Mouse (Mus musculus) lung, postnatal 36 days (tissue): ENCODE results near the gene Fam181a.

ENCODE experiments used
- DNase-seq: peaks from one replicate; pipeline ENCODE4 v3.0.0; 2022; ENCODE audit warnings: mixed read lengths

The Fam181a gene

DNA sequence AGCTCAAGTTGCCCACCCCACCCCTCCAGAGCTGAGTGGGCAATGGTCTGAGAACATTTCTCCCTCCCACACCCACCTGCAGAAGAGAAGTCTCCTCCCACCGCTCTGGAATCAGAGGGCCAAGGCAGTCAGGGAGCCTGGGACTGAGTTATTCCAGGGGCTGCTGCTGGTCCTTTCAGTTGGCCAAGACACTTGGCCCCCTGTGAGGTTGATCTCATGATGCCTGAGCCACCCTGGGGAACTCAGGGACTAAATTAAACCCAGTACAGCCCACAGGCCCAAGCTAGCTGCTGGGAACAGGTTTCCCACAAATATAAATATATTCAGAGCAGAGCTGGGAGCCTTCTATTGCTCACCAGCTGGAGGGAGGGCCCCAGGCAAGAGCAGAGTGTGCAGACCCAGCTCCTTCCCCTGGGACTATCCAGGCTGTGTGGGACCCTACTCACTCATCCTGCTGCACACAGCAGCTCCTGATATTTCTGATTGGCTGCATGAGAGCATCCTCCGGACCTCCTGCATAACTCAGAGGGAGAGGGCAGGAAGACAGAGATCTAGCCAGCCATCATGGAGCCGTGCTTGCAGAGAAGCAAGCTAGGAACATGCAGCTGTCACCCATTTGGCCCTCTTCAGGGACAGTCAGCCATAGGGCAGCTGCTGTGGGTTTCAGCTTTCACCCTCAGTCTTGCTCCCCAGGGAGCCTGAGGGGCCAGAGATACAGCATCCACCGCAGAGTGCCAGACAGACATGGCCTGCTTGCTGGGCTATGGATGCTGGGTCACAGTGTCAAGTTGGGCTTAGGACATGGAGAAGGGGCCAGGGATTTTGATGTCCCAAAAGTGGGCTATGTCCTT, 48.4 kb downstream of the Fam181a start:
- no peak for DNase-seq

DNA sequence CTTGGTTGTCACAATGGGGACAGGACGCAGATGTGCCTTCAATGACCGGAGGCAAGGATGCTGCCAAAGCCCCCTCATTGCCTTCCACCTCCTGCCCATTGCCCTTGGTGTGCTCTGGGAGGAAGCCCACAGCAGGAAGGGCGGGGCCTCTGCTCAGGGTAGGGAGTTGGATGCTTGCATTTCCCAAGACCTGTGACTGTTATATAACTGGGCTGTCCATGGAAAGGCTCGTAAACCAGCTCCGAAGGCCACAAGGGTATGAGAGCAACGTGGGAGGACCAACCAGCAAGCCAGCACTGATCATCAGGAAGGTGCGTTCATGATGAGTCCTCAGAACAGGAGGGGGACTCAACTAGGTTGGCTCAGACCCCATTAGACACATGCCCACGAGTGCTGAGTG, 50.0 kb downstream of the Fam181a start:
- DNase-seq = no peak

DNA sequence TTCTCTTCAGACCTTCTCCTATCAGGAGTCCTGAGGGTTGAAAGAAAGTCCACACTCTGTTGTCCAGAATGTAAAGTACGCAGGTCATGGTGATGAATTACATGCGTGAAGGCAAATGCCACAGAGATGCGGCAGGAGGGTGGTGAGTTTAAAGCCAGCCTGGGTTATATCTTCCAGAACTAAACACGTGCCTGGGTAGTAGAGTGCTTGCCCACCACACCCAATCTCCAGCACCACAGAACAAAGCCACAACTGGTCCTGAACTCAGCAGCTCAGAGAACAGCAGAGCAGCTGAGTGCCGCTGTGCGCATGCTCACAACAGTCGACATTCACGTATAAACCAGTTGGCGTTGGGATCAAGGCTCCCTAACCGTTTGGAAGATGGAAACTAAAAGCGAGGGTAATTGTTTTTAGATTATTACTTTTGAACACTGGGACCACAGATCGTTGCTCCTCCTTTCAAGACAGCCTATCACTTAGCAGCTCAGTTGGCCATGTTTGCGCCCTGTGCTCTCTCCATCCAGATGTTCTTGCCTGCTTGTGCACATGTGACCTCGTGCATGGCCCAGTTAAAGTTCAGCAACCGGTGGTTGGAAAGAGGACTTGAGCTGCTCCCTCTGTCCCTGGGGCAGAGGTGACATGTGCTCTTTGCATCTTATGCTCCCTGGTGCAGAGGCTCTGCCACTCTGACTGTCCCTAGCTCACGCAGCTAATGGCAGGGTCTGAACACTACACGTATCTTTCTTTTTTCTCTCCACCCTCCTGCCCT, 50.9 kb downstream of the Fam181a start:
- no peak for DNase-seq

DNA sequence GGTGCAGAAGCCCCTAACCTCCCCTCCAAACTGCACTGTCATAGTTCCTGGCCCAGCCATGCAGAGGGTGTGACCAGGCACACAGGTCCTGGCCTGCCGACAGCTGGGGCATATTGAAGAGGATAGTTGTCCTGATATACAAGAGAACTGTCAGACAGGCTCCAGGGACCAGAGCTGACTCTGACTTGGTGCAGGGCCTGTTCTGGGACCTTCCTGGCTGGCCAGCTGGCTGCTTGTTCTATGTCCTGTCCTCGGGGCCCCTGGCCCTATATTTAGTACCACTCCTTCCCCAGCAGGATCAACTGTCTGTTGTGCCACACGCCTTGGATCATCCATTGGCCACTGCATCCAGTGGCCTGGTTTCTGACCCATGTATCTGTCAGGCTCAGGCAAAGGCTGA, 51.6 kb downstream of the Fam181a start:
- DNase-seq = no peak
